Mouse (Mus musculus) heart, embryonic 13.5 days (tissue): Measurements from ENCODE around the gene Gemin7. TPM values are rescaled to one million over a fixed set of nuclear protein-coding genes. Genes with fewer than 3 reads are reported as not detected.
"Not testable (repeated sequence)": the region's sequence is repeated elsewhere in the genome, so short reads cannot be mapped to it uniquely, and the experiment has no call there.

Experiments used
- ATAC-seq: fragments of 200-750 bp; cut with Nextera tagmentation; 2 replicates; pipeline ENCODE4 v1.8.0; 2017; ENCODE audit warnings: moderate TSS enrichment; ENCODE audit not compliant: insufficient number of reproducible peaks, low FRiP score, low TSS enrichment; ENCODE audit errors: extremely low read depth
- H3K27ac ChIP-seq: fragments of 300-500 bp; sonication (generic); replicated peaks from 2 replicates; pipeline ENCODE4 v1.5.1; 2015; ENCODE audit warnings: moderate library complexity, mild to moderate bottlenecking, inconsistent platforms
- H3K27me3 ChIP-seq: fragments of 300-500 bp; sonication (generic); replicated peaks from 2 replicates; pipeline ENCODE4 v1.6.1; 2015; ENCODE audit warnings: mild to moderate bottlenecking, inconsistent platforms
- H3K36me3 ChIP-seq: fragments of 300-500 bp; sonication (generic); 2 replicates; pipeline ENCODE4 v1.6.1; 2015; ENCODE audit warnings: mild to moderate bottlenecking, inconsistent platforms
- H3K4me1 ChIP-seq: fragments of 300-500 bp; sonication (generic); 2 replicates; pipeline ENCODE4 v1.6.1; 2015; ENCODE audit warnings: inconsistent platforms
- H3K4me2 ChIP-seq: fragments of 300-500 bp; sonication (generic); 2 replicates; pipeline ENCODE4 v1.6.1; 2015; ENCODE audit warnings: inconsistent platforms, mild to moderate bottlenecking, moderate library complexity
- H3K4me3 ChIP-seq: fragments of 300-500 bp; sonication (generic); 2 replicates; pipeline ENCODE4 v1.5.1; 2015; ENCODE audit warnings: moderate library complexity, mild to moderate bottlenecking, inconsistent platforms
- H3K9ac ChIP-seq: fragments of 300-500 bp; sonication (generic); 2 replicates; pipeline ENCODE4 v1.6.1; 2015; ENCODE audit warnings: inconsistent platforms, mild to moderate bottlenecking, moderate library complexity
- H3K9me3 ChIP-seq: fragments of 300-500 bp; sonication (generic); 2 replicates; pipeline ENCODE4 v1.6.1; 2016; ENCODE audit warnings: inconsistent platforms
- whole genome bisulfite sequencing: fragments of 180-500 bp; shearing (Covaris S2); methylation state at CpG from one replicate; pipeline ENCODE4 v1.1.7; 2015; ENCODE audit warnings: mixed read lengths; 5-methylcytosine and 5-hydroxymethylcytosine counted together
- polyA plus RNA-seq: library from polyadenylated mRNA; unstranded; fragments of >200 nt; fragmentation: Nextera tagmentation; extraction: Ambion mirVana; gene quantifications from 2 replicates; pipeline ENCODE4 v1.2.1, GENCODE M21; 2015

Gemin7 gene
- 114 and 134 TPM in 2 replicates for polyA plus RNA-seq

DNA sequence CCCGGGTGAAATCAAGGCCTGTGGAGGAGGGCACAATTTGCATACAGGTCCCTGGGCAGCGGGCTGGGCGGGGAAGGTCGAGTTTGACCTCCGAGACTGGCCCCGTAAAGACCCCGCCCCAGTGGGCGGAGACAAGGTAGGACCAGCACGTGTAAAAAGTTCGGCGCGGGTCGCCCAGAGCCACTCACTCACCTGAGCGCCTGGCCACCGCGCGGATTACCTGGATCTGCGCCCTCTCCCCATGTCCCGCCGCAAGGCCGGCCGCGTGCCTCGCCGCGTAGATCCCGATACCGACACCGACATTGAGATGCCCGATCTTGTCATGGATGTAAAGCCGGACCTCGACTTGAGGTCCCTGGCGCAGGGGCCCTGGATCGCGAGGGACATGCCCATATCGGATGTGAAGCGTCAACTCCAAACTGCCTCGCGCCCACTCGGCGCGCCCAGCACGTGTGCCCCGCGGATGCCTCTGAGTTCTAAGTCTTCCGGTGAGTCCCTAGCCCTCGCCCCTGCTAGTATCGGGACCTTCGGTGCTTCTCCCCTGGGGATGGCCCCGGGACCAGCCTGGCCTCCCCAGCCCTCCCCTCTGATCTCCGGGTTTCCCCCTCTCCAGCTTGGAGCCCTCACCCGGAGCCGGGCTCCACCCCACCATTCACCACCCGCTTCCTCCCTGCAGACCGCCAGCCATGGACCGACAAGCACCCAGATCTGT is at the start of gene Gemin7, which contains the start of gene Zfp296:
Gene Gemin7, minus strand, starts transcription at position 455 of the 712 bp plus-strand sequence.
Gene Zfp296, plus strand, starts transcription at position 147 of the 712 bp plus-strand sequence.
- Histone ChIP-seq H3K4me2 (peak within 1 kb of the TSS; percentile 83), H3K9me3 (no peaks in the 10 kb centered on the region), H3K9ac (peak within 1 kb of the TSS; percentile 73), H3K4me1 (peaks cover 27% of the 10 kb centered on the region), H3K27ac (no peak within 1 kb of the TSS), H3K36me3 (peaks cover 28% of the 10 kb centered on the region), H3K4me3 (peak within 1 kb of the TSS; percentile 53), H3K27me3 (peaks cover 48% of the 10 kb centered on the region)
- WGBS, result under 1% methylated on average over 56 of the region's 56 CpGs
- no peak for ATAC-seq

DNA sequence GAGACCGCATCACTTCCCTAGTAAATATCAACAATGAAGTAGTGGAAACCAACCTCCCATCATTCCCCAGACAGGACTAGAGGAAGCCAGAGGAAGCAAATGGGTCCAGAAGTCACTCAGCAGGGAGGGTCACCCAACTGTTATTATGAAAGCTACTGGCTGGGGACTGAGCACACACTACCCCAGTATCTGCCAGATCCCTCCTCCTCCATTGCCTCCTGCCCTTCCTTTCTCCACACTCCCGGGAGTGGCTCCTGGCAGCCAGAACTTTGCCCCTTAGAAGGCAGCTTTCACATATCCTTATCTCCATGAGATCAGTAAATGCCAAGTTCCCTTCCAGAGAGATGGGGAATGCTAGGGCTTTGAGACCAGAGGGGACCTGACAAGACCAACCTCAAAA is 46.0 kb upstream of the Gemin7 start:
- H3K27ac ChIP-seq, result no peak overlapping the region
- H3K4me2 ChIP-seq, result no peak overlapping the region
- no peaks in the 10 kb centered on the region for H3K36me3 ChIP-seq
- no peaks in the 10 kb centered on the region for H3K9me3 ChIP-seq
- ATAC-seq, result no peak
- H3K4me3 ChIP-seq, result no peak overlapping the region
- H3K27me3 ChIP-seq, result peaks cover 21% of the 10 kb centered on the region
- WGBS, result 59% methylated on average over 2 of the region's 2 CpGs
- H3K4me1 ChIP-seq, result peaks cover 12% of the 10 kb centered on the region
- H3K9ac ChIP-seq, result no peak overlapping the region

DNA sequence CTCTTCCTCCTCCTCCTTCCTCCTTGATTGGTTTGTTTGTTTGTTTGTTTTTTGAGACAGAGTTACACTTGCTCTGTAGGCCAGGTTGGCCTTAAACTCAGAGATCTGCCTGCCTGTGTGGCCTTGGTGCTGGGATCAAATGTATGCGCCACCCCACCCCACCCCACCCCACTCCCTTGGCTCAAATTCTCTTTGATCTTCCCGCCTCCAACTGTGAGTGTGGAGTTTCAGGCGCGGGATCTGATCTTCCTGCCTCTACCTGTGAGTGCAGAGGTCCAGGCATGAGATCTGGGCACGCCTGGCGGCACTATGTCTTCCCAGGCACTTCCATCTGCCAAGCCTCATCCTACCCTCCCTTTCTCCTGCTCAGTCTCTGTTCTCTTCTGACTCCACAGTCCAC is 44.8 kb upstream of the Gemin7 start:
- Histone ChIP-seq H3K4me1 (peaks cover 6% of the 10 kb centered on the region), H3K9me3 (no peaks in the 10 kb centered on the region), H3K27me3 (peaks cover 21% of the 10 kb centered on the region), H3K27ac (no peak overlapping the region), H3K36me3 (no peaks in the 10 kb centered on the region), H3K4me2 (no peak overlapping the region), H3K4me3 (no peak overlapping the region), H3K9ac (no peak overlapping the region)
- WGBS, result 44% methylated on average over 6 of the region's 6 CpGs
- no peak for ATAC-seq

DNA sequence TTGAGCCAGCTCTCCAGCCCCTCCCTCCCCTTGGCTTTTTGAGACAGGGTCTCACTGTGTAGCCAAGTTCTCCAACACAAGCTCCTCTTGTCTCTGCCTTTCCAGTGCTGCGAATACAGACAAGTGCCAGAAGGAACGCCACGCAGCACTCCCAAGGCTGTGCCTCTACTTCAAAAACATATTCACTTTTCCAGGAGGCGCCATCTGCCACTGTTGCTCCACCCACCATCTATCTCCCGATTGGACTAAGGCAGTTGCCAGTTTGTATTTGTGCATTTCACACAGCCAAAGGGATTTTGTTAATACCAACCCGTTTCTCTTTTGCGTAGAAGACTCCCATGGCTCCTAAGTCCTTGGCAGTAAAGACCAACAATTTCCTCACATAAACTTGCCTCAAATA is 43.4 kb upstream of the Gemin7 start:
- 86% methylated on average over 7 of the region's 7 CpGs for WGBS
- no peak for ATAC-seq
- Histone ChIP-seq H3K36me3 (no peaks in the 10 kb centered on the region), H3K4me1 (peaks cover 6% of the 10 kb centered on the region), H3K9me3 (no peaks in the 10 kb centered on the region), H3K9ac (no peak overlapping the region), H3K4me3 (no peak overlapping the region), H3K27me3 (peaks cover 21% of the 10 kb centered on the region), H3K4me2 (no peak overlapping the region), H3K27ac (no peak overlapping the region)

DNA sequence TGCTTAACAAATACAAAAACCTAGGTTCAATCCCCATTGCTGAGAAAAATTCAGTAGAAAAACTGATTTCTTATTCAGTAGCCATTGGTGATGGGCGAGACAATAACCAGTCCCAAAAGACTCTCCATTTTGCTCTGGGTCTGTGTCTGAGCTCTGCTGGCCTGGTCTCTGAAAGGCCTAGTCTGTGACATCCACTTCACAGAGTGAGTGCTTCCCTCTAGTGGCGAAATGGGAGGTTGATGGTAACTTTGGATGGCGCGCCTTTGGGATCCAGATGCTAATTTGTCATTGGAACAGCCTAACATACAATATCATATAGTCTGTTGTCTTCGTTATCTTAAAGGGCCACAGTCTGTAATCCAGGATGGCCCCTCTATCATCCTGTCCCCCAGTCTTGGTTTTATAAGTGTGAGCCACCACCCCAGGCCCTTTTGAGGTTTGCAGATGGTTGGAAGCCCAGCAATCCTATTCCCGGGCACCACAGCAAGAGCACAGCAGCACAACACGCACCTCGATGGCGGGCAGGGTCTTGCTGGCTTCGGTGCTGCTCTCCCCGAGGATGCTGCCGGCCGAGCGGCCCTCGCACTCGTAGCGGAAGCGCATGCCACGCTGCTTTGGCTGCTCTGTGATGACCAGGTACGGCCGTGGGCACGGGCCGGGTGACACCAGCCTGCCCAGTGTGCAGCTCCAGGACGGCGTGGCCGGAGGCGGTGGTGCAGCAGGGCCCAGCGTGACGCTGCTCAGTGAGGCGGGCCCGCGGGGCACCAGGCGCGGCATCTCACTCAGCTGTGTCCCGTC is 41.8 kb upstream of the Gemin7 start:
- no peaks in the 10 kb centered on the region for H3K36me3 ChIP-seq
- peak overlapping the region; percentile 75 for H3K9ac ChIP-seq
- H3K4me1 ChIP-seq, result peaks cover 6% of the 10 kb centered on the region
- no peaks in the 10 kb centered on the region for H3K9me3 ChIP-seq
- H3K4me2 ChIP-seq, result peak overlapping the region; percentile 73
- 0 out of 2 replicates have a peak, but pooled peaks have one; percentile 55 for ATAC-seq
- H3K4me3 ChIP-seq, result peak overlapping the region; percentile 44
- 6% methylated on average over 35 of the region's 35 CpGs for WGBS
- H3K27me3 ChIP-seq, result peaks cover 21% of the 10 kb centered on the region
- H3K27ac ChIP-seq, result no peak overlapping the region

DNA sequence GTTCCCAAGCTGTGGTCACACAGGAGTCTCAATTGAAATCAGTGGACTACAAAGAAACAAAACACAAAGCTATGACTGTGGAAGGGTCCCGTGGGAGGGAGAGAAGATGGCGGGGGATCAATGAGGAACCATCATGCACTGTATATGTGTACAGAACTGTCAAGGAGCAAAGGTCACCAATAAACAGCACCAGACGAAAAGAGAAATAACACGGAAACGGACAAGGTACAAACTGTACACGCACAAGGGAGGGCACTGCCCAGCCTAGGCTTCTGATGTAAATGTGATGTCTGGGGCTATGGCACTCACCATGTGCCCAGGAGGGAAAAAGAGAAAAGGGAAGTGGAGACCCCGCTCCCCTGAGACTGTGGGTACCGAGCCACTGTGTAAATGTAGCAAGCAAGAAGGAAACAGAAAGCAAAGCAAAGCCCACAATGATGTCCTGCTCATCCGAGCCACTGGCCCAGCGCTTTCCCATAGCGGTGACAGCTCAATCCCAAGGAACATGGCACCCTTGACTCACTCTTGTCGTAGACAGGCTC is 37.7 kb upstream of the Gemin7 start:
- H3K9me3 ChIP-seq, result no peaks in the 10 kb centered on the region
- no peak overlapping the region for H3K4me2 ChIP-seq
- no peak for ATAC-seq
- no peak overlapping the region for H3K9ac ChIP-seq
- H3K4me1 ChIP-seq, result peaks cover 6% of the 10 kb centered on the region
- H3K4me3 ChIP-seq, result no peak overlapping the region
- H3K36me3 ChIP-seq, result peaks cover 23% of the 10 kb centered on the region
- 80% methylated on average over 12 of the region's 12 CpGs for WGBS
- H3K27me3 ChIP-seq, result peaks cover 9% of the 10 kb centered on the region
- H3K27ac ChIP-seq, result no peak overlapping the region

DNA sequence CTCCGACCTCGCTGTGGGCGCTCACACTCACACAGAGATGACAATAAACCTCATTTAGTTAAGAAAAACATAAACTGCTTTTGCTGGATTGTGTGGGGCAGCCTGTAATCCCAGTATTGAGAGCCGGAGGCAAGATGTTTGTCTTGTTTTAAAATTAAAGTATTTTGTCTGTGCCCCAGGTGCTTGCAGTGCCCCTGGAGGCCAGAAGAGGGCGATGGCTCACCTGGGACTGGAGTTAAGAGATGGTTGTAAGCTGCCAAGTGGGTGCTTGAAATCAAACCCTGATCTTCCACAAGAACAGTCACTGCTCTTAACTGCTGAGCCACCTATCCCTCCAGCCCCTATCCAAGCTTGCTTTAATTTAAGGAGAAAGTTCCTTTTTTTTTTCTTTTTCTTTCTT is 33.6 kb upstream of the Gemin7 start:
- ATAC-seq, result no peak
- Histone ChIP-seq H3K27me3 (no peaks in the 10 kb centered on the region), H3K36me3 (peaks cover 26% of the 10 kb centered on the region), H3K4me3 (no peak overlapping the region), H3K4me2 (no peak overlapping the region), H3K4me1 (no peaks in the 10 kb centered on the region), H3K9ac (no peak overlapping the region), H3K9me3 (no peaks in the 10 kb centered on the region), H3K27ac (no peak overlapping the region)
- WGBS, result 80% methylated on average over 5 of the region's 5 CpGs

DNA sequence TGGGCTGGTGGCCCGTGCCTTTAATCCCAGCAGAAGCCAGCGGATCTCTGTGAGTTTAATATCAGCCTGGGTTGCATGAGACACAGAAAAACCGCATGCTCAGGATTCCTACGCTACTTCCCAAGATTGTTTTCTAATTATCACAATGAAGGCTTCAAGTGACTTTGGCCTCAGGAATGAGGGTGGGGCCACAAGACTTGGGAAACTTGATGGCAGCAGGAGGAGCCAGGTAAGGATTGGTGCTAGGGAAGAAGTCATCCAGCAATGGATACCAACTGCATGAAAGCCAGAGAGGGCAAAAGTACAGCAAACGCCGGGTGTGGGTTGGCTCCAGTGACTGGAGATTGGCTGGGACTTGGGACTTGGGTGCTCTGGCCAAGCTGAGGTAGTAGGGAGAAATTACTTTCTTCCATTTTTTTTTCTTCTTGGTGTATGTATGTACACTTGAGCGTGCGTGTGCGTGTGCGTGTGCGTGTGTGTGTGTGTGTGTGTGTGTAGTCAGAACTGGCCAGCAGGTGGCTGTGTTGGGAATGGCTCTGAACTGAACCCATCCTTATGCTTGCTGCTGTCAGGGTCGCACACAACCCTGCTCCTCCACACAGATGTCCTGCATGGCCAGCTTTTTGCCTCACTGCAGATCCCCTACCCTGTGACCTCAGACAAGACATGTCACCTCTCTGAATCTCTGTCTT is 32.4 kb upstream of the Gemin7 start:
- H3K27me3 ChIP-seq, result no peaks in the 10 kb centered on the region
- ATAC-seq, result no peak
- H3K36me3 ChIP-seq, result peaks cover 26% of the 10 kb centered on the region
- no peaks in the 10 kb centered on the region for H3K9me3 ChIP-seq
- no peak overlapping the region for H3K9ac ChIP-seq
- WGBS, result 78% methylated on average over 12 of the region's 12 CpGs
- H3K4me3 ChIP-seq, result no peak overlapping the region
- no peak overlapping the region for H3K4me2 ChIP-seq
- H3K4me1 ChIP-seq, result no peaks in the 10 kb centered on the region
- H3K27ac ChIP-seq, result no peak overlapping the region

DNA sequence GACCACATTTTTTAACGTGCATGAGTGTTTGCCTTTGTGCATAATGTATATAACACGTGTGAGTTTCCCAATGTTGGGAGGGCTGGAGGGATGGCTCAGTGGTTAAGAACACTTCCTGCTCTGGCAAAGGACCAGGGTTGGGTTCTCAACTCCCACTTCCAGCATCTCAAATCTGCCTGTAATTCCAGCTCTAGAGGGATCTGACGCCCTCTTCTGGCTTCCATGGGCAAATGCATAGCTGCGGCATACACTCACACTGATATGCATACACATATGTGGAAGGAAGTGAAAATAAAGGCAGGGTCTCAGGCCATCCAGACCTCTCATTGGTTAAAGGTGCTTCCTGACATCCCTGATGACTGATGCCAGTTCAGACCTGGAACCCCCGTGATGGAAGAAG is 29.9 kb upstream of the Gemin7 start:
- H3K4me1 ChIP-seq, result peaks cover 16% of the 10 kb centered on the region
- peaks cover 27% of the 10 kb centered on the region for H3K36me3 ChIP-seq
- H3K9ac ChIP-seq, result no peak overlapping the region
- WGBS, result 76% methylated on average over 5 of the region's 5 CpGs
- H3K4me2 ChIP-seq, result no peak overlapping the region
- no peaks in the 10 kb centered on the region for H3K9me3 ChIP-seq
- no peak overlapping the region for H3K4me3 ChIP-seq
- ATAC-seq, result no peak
- H3K27me3 ChIP-seq, result no peaks in the 10 kb centered on the region
- H3K27ac ChIP-seq, result no peak overlapping the region

DNA sequence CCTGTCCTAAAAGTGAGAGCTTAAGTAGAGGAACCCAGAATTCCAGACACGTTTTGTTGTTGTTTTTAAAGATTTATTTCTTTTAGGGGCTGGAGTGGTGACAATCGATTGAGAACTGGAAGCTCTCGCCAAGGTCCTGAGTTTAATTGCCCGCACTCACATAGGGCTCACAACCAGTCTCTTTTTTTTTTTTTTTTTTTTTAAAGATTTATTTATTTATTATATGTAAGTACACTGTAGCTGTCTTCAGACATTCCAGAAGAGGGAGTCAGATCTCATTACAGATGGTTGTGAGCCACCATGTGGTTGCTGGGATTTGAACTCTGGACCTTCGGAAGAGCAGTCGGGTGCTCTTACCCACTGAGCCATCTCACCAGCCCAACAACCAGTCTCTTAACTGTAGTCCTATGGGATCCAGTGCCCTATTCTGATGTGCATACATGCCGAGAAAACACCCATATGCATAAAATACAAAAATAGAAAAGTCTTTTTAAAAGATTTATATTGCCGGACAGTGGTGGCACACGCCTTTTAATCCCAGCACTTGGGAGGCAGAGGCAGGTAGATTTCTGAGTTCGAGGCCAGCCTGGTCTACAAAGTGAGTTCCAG is 27.3 kb upstream of the Gemin7 start:
- not testable (repeated sequence) for ATAC-seq, H3K27ac ChIP-seq, H3K9me3 ChIP-seq, H3K27me3 ChIP-seq
- 57% methylated on average over 10 of the region's 10 CpGs for WGBS
- H3K36me3 ChIP-seq, result peaks cover 33% of the 10 kb centered on the region
- peak overlapping the region; percentile 91 for H3K4me3 ChIP-seq
- H3K4me2 ChIP-seq, result peak overlapping the region; percentile 84
- peaks cover 33% of the 10 kb centered on the region for H3K4me1 ChIP-seq
- peak overlapping the region; percentile 98 for H3K9ac ChIP-seq
